Mouse (Mus musculus): ENCODE data around the gene Itgb5. TPM values are rescaled to one million over a fixed set of nuclear protein-coding genes. Genes with fewer than 3 reads are reported as not detected.

The Itgb5 gene
- total and polyA plus RNA-seq, 3 experiments, result 0.85 to 20.1 (median 1.8) TPM

GRCm38 (mm10) chr16:33828496-33828895 lies 969 bp upstream of the Itgb5 start:
- dilution Hi-C loops (cut with MboI; ENCODE audit: extremely low pct_ligation_motif_present, extremely low pct_unique_long_range_greater_than_20kb, low sequenced_read_pairs) (no loop called here), in situ Hi-C loops (cut with MboI; ENCODE audit: low pct_ligation_motif_present, low pct_unique_long_range_greater_than_20kb, low sequenced_read_pairs) (loop anchor here (5.0 to 10.0 kb wide), 2 partner anchors 124 to 276 kb away; no protein-coding TSS in a partner anchor)

GRCm38 (mm10) chr16:33829842-33830511 lies 512 bp downstream of the Itgb5 start:
- H3K79me2 ChIP-seq (replicated peaks; ENCODE audit: control insufficient read depth, extremely low read depth, insufficient read depth, poor library complexity, severe bottlenecking), result no peaks in the 10 kb centered on the region
- peaks cover 47% of the 10 kb centered on the region for H3K27me3 ChIP-seq (replicated peaks)
- H3K9ac ChIP-seq (ENCODE audit: insufficient read depth, low read depth), result peak overlapping the region; percentile 63
- peak overlapping the region; percentile 46 for H3K4me2 ChIP-seq (ENCODE audit: insufficient read depth, low read depth, poor library complexity, severe bottlenecking)
- DNase-seq (ENCODE audit: extremely low read depth), result no peak
- in situ Hi-C loops (cut with MboI; ENCODE audit: low pct_ligation_motif_present, low pct_unique_long_range_greater_than_20kb, low sequenced_read_pairs) (loop anchor here (5.0 to 10.0 kb wide), 2 partner anchors 122 to 275 kb away; no protein-coding TSS in a partner anchor), dilution Hi-C loops (cut with MboI; ENCODE audit: extremely low pct_ligation_motif_present, extremely low pct_unique_long_range_greater_than_20kb, low sequenced_read_pairs) (no loop called here)
- no peaks in the 10 kb centered on the region for H3K36me3 ChIP-seq (replicated peaks in 1 of 2; ENCODE audit: control insufficient read depth in 1 of 2, insufficient read depth in 1 of 2, low read length in 1 of 2)
- H3K27ac ChIP-seq (ENCODE audit: insufficient read depth, low read depth), result peak overlapping the region; percentile 14; the same call in 1 of the 2 replicates
- peaks cover 3 to 22% of the 10 kb centered on the region in 2 experiments for H3K4me1 ChIP-seq (ENCODE audit: control insufficient read depth in 1 of 2, insufficient read depth in 2 of 2)
- peak overlapping the region; percentile 52 to 78 (median 57) for H3K4me3 ChIP-seq (replicated peaks in 1 of 3; ENCODE audit: low read depth in 2 of 3, low read length in 2 of 3, poor library complexity in 1 of 3)
- H3K9me3 ChIP-seq (replicated peaks; ENCODE audit: low read length), result no peaks in the 10 kb centered on the region
- TF ChIP-seq MAFK (IDR thresholded peaks at IDR 0.05; ENCODE audit: insufficient replicate concordance, low read length) (no peak), MXI1 (IDR thresholded peaks at IDR 0.05; ENCODE audit: low read depth, low read length) (peak; percentile 25; the same call in 1 of the 2 replicates), UBTF (IDR thresholded peaks at IDR 0.05; ENCODE audit: low read depth, low read length) (peak; percentile 96)

More at GRCm38 (mm10) chr16:33828496-33828895, 969 bp upstream of the Itgb5 start:
- Histone ChIP-seq H3K4me3 (replicated peaks in 1 of 3; ENCODE audit: low read depth in 2 of 3, low read length in 2 of 3, poor library complexity in 1 of 3) (no peak overlapping the region), H3K9ac (ENCODE audit: insufficient read depth, low read depth) (no peak overlapping the region), H3K79me2 (replicated peaks; ENCODE audit: control insufficient read depth, extremely low read depth, insufficient read depth, poor library complexity, severe bottlenecking) (no peaks in the 10 kb centered on the region), H3K4me2 (ENCODE audit: insufficient read depth, low read depth, poor library complexity, severe bottlenecking) (no peak overlapping the region), H3K9me3 (replicated peaks; ENCODE audit: low read length) (no peaks in the 10 kb centered on the region), H3K27me3 (replicated peaks) (peaks cover 45% of the 10 kb centered on the region), H3K4me1 (ENCODE audit: control insufficient read depth in 1 of 2, insufficient read depth in 2 of 2) (peaks cover 3 to 15% of the 10 kb centered on the region in 2 experiments), H3K36me3 (replicated peaks in 1 of 2; ENCODE audit: control insufficient read depth in 1 of 2, insufficient read depth in 1 of 2, low read length in 1 of 2) (no peaks in the 10 kb centered on the region), H3K27ac (ENCODE audit: insufficient read depth, low read depth) (no peak overlapping the region)
- TF ChIP-seq UBTF (IDR thresholded peaks at IDR 0.05; ENCODE audit: low read depth, low read length) (no peak), JUN (IDR thresholded peaks at IDR 0.05; ENCODE audit: insufficient read depth, low read depth, low read length) (no peak), ZKSCAN1 (IDR thresholded peaks at IDR 0.05; ENCODE audit: borderline replicate concordance, low read depth, low read length) (no peak), ZNF384 (IDR thresholded peaks at IDR 0.05; ENCODE audit: low read depth, low read length) (no peak), CHD1 (IDR thresholded peaks at IDR 0.05; ENCODE audit: low read depth, low read length) (no peak), BHLHE40 (IDR thresholded peaks at IDR 0.05; ENCODE audit: low read depth, low read length) (no peak), USF2 (conservative IDR thresholded peaks at IDR 0.05; ENCODE audit: low read depth, low read length) (no peak), CTCF (conservative IDR thresholded peaks at IDR 0.05 in 1 of 2, IDR thresholded peaks at IDR 0.05 in 1 of 2; ENCODE audit: low read depth in 2 of 2, low read length in 2 of 2) (no peak), NRF1 (IDR thresholded peaks at IDR 0.05; ENCODE audit: low read depth, low read length) (no peak), SIN3A (IDR thresholded peaks at IDR 0.05; ENCODE audit: low read length) (no peak), MAFK (IDR thresholded peaks at IDR 0.05; ENCODE audit: insufficient replicate concordance, low read length) (no peak), E2F4 (IDR thresholded peaks at IDR 0.05; ENCODE audit: insufficient replicate concordance, low read depth, low read length) (no peak), MEF2A (IDR thresholded peaks at IDR 0.05; ENCODE audit: borderline replicate concordance, low read depth, low read length) (no peak), TBP (conservative IDR thresholded peaks at IDR 0.05; ENCODE audit: low read depth, low read length) (no peak), KAT2A (IDR thresholded peaks at IDR 0.05; ENCODE audit: insufficient replicate concordance, low read length) (no peak)
- DNase-seq (ENCODE audit: extremely low read depth), result no peak

Measured in CH12.LX (cell line).